In genomic region chrX:138943905-138944304, GRCm38 (mm10) we compare ENCODE assay signal across 25 mouse cellular contexts. TPM values are rescaled to one million over a fixed set of nuclear protein-coding genes. Genes with fewer than 3 reads are reported as not detected.
A peak's percentile ranks its signal among the peaks of the same experiment; 100 is the strongest.
DNase-seq lines count a peak whose midpoint lies in the region; ATAC-seq lines count a peak whose summit lies in the region.
"Had no signal": no experiment of that assay in that cellular context is flagged by ENCODE, and none has a peak within 500 bp of the region (broad histone marks: within the 10 kb centered on the region; RNA-seq: fewer than 3 reads in every experiment).

No protein-coding gene starts in this region.

- no peaks in the 10 kb centered on the region for H3K27me3 ChIP-seq in forebrain, embryonic 16.5 days (replicated peaks; ENCODE audit: control insufficient read depth, insufficient read depth, low read length)
- H3K27me3 ChIP-seq: CH12.LX; embryonic facial prominence, embryonic 12.5 days; forebrain, embryonic 12.5 days had no signal

- DNase-seq in embryo, embryonic 11 days: peak; percentile 7
- DNase-seq in embryo, embryonic 9.5 days (ENCODE audit: extremely low spot score): no peak
- peak; percentile 56 for DNase-seq in forelimb bud, embryonic 11.5 days (ENCODE audit: low read depth, low spot score)
- peak; percentile 4 for DNase-seq in mesoderm, embryonic 11.5 days (ENCODE audit: low read depth, low spot score)
- DNase-seq: adrenal gland, adult 8-10 months; adrenal gland, postnatal 14 days; adrenal gland, postnatal 36 days; B cell, adult 2 months; cerebellum, adult 11-12 months; cerebellum, adult 2 months; cerebellum, adult 9-10 months; cerebellum, postnatal 10 days; cerebellum, postnatal 25 days; forebrain, postnatal 0 days had no signal

- H3K36me3 ChIP-seq in forebrain, embryonic 16.5 days (ENCODE audit: control insufficient read depth, insufficient read depth): no peaks in the 10 kb centered on the region
- H3K36me3 ChIP-seq: embryonic facial prominence, embryonic 10.5 days; embryonic facial prominence, embryonic 12.5 days; forebrain, embryonic 10.5 days; forebrain, embryonic 12.5 days; G1E had no signal

- H3K9me3 ChIP-seq in forebrain, embryonic 16.5 days (ENCODE audit: control insufficient read depth, low read length): no peaks in the 10 kb centered on the region
- H3K9me3 ChIP-seq: embryonic facial prominence, embryonic 10.5 days; embryonic facial prominence, embryonic 12.5 days; forebrain, embryonic 10.5 days; forebrain, embryonic 12.5 days; G1E had no signal

- H3K27ac ChIP-seq in forebrain, embryonic 16.5 days (ENCODE audit: low read length): no peak overlapping the region
- H3K27ac ChIP-seq: embryonic facial prominence, embryonic 10.5 days; embryonic facial prominence, embryonic 12.5 days; forebrain, embryonic 10.5 days; forebrain, embryonic 12.5 days had no signal

- no peak overlapping the region for H3K9ac ChIP-seq in forebrain, embryonic 16.5 days (replicated peaks; ENCODE audit: low read depth, low read length)
- H3K9ac ChIP-seq: embryonic facial prominence, embryonic 12.5 days; forebrain, embryonic 12.5 days; forebrain, postnatal 0 days had no signal

- H3K4me1 ChIP-seq in forebrain, embryonic 16.5 days (replicated peaks; ENCODE audit: control insufficient read depth, insufficient read depth, low read length): no peaks in the 10 kb centered on the region
- H3K4me1 ChIP-seq: embryonic facial prominence, embryonic 10.5 days; embryonic facial prominence, embryonic 12.5 days; forebrain, embryonic 10.5 days; forebrain, embryonic 12.5 days had no signal

- H3K4me3 ChIP-seq in forebrain, embryonic 16.5 days (replicated peaks; ENCODE audit: low read length): no peak overlapping the region
- H3K4me3 ChIP-seq: embryonic facial prominence, embryonic 10.5 days; embryonic facial prominence, embryonic 12.5 days; forebrain, embryonic 10.5 days; forebrain, embryonic 12.5 days had no signal

- no peak for ATAC-seq in forebrain, embryonic 16.5 days
- ATAC-seq: activated CD4-positive, CD25-positive, alpha-beta regulatory T cell, adult 4 months; CD4-positive, CD25-positive, alpha-beta regulatory T cell, adult 4 months; forebrain, embryonic 14.5 days; forebrain, postnatal 0 days; Patski had no signal

- no peak overlapping the region for H3K4me2 ChIP-seq in forebrain, embryonic 16.5 days (ENCODE audit: low read length)
- H3K4me2 ChIP-seq: embryonic facial prominence, embryonic 12.5 days; forebrain, embryonic 12.5 days had no signal

- 94% methylated on average over 6 of the region's 6 CpGs for WGBS in forebrain, embryonic 16.5 days

RNA-seq across cellular contexts. Expression of gene Nrk, which starts 29.7 kb away (rescaled TPM):
- 0.56 and 1.6 TPM in 2 replicates for polyA plus RNA-seq in forebrain, embryonic 16.5 days (2015; fragmentation: Nextera tagmentation; extraction: Ambion mirVana)
- polyA plus RNA-seq: activated CD4-positive, CD25-positive, alpha-beta regulatory T cell, adult 4 months; CD4-positive, CD25-positive, alpha-beta regulatory T cell, adult 4 months; G1E; Patski had no signal
